In genomic region chr7:73666921-73667675, GRCm38 (mm10) we compare ENCODE assay signal across 11 mouse cellular contexts.
A peak's percentile ranks its signal among the peaks of the same experiment; 100 is the strongest.
DNase-seq lines count a peak whose midpoint lies in the region; ATAC-seq lines count a peak whose summit lies in the region.
"Had no signal": no experiment of that assay in that cellular context is flagged by ENCODE, and none has a peak within 500 bp of the region (broad histone marks: within the 10 kb centered on the region; RNA-seq: fewer than 3 reads in every experiment).

No protein-coding gene starts in this region.

- H3K27ac ChIP-seq in lung, embryonic 16.5 days (ENCODE audit: low read length) = no peak overlapping the region
- no peak overlapping the region for H3K27ac ChIP-seq in heart, embryonic 14.5 days (replicated peaks in 1 of 2; ENCODE audit: control insufficient read depth in 1 of 2, insufficient read depth in 1 of 2, low read depth in 2 of 2, low read length in 2 of 2)
- no peak overlapping the region for H3K27ac ChIP-seq in kidney, embryonic 14.5 days (ENCODE audit: low read depth, low read length)
- H3K27ac ChIP-seq in hindbrain, embryonic 10.5 days = no peak overlapping the region
- H3K27ac ChIP-seq: forebrain, embryonic 15.5 days; layer of hippocampus, adult 2 months had no signal

- 58% methylated on average over 14 of the region's 14 CpGs for WGBS in lung, embryonic 16.5 days
- WGBS in heart, embryonic 14.5 days = 58% methylated on average over 14 of the region's 14 CpGs
- WGBS in kidney, embryonic 14.5 days = 57% methylated on average over 14 of the region's 14 CpGs
- WGBS in hindbrain, embryonic 10.5 days = 74% methylated on average over 14 of the region's 14 CpGs

- H3K27me3 ChIP-seq in lung, embryonic 16.5 days (ENCODE audit: control insufficient read depth, insufficient read depth, low read depth, low read length) = no peaks in the 10 kb centered on the region
- H3K27me3 ChIP-seq in heart, embryonic 14.5 days (ENCODE audit: control insufficient read depth, insufficient read depth, low read length) = no peaks in the 10 kb centered on the region
- no peaks in the 10 kb centered on the region for H3K27me3 ChIP-seq in kidney, embryonic 14.5 days (ENCODE audit: control insufficient read depth, insufficient read depth, low read length)
- H3K27me3 ChIP-seq in hindbrain, embryonic 10.5 days (ENCODE audit: insufficient read depth, poor library complexity, severe bottlenecking) = no peaks in the 10 kb centered on the region
- H3K27me3 ChIP-seq: forebrain, embryonic 15.5 days had no signal

- no peak overlapping the region for H3K9ac ChIP-seq in lung, embryonic 16.5 days (ENCODE audit: low read length)
- no peak overlapping the region for H3K9ac ChIP-seq in heart, embryonic 14.5 days (ENCODE audit: low read length)
- no peak overlapping the region for H3K9ac ChIP-seq in kidney, embryonic 14.5 days (ENCODE audit: low read depth, low read length)
- H3K9ac ChIP-seq: forebrain, embryonic 15.5 days had no signal

- DNase-seq in lung, adult 18-20 months = no peak
- DNase-seq in testis, postnatal 10 days (ENCODE audit: low spot score) = peak; percentile 37
- DNase-seq in hindbrain, embryonic 10.5 days (ENCODE audit: low spot score) = no peak
- DNase-seq in gastrocnemius, postnatal 25 days = no peak
- DNase-seq: right cerebral cortex, postnatal 14 days had no signal

- ATAC-seq in lung, embryonic 16.5 days (ENCODE audit: low read depth) = peak; percentile 67; the same call in 1 of the 2 replicates
- peak; percentile 77 for ATAC-seq in heart, embryonic 14.5 days (ENCODE audit: insufficient number of reproducible peaks, insufficient read depth, low FRiP score, low read depth)
- peak; percentile 74; the same call in 1 of the 2 replicates for ATAC-seq in kidney, embryonic 14.5 days (ENCODE audit: low FRiP score, low TSS enrichment)
- ATAC-seq: forebrain, embryonic 15.5 days had no signal

- H3K9me3 ChIP-seq in lung, embryonic 16.5 days (ENCODE audit: control insufficient read depth, low read length) = no peaks in the 10 kb centered on the region
- H3K9me3 ChIP-seq in heart, embryonic 14.5 days (ENCODE audit: control insufficient read depth, low read length) = no peaks in the 10 kb centered on the region
- H3K9me3 ChIP-seq in kidney, embryonic 14.5 days (ENCODE audit: control insufficient read depth, low read length) = no peaks in the 10 kb centered on the region
- no peaks in the 10 kb centered on the region for H3K9me3 ChIP-seq in hindbrain, embryonic 10.5 days
- H3K9me3 ChIP-seq: forebrain, embryonic 15.5 days; G1E had no signal

- no peaks in the 10 kb centered on the region for H3K4me1 ChIP-seq in lung, embryonic 16.5 days (replicated peaks; ENCODE audit: control insufficient read depth, insufficient read depth, low read length)
- H3K4me1 ChIP-seq in heart, embryonic 14.5 days (ENCODE audit: control insufficient read depth in 2 of 2, insufficient read depth in 2 of 2, low read length in 2 of 2) = peaks cover 3 to 6% of the 10 kb centered on the region in 2 experiments; a peak in 2 of 4 replicates
- peaks cover 8% of the 10 kb centered on the region; the same call in 1 of the 2 replicates for H3K4me1 ChIP-seq in kidney, embryonic 14.5 days (ENCODE audit: control insufficient read depth, insufficient read depth, low read length)
- peaks cover 10% of the 10 kb centered on the region for H3K4me1 ChIP-seq in hindbrain, embryonic 10.5 days (replicated peaks)
- H3K4me1 ChIP-seq: forebrain, embryonic 15.5 days had no signal

- H3K4me2 ChIP-seq in lung, embryonic 16.5 days (ENCODE audit: low read depth, low read length) = no peak overlapping the region
- H3K4me2 ChIP-seq in heart, embryonic 14.5 days (ENCODE audit: low read length) = no peak overlapping the region
- no peak overlapping the region for H3K4me2 ChIP-seq in kidney, embryonic 14.5 days (replicated peaks; ENCODE audit: low read depth, low read length)
- H3K4me2 ChIP-seq: forebrain, embryonic 15.5 days had no signal

- no peak overlapping the region for H3K4me3 ChIP-seq in lung, embryonic 16.5 days (ENCODE audit: low read length)
- no peak overlapping the region for H3K4me3 ChIP-seq in heart, embryonic 14.5 days (ENCODE audit: control insufficient read depth in 1 of 2, insufficient read depth in 1 of 2, low read depth in 1 of 2, low read length in 2 of 2)
- no peak overlapping the region for H3K4me3 ChIP-seq in kidney, embryonic 14.5 days (ENCODE audit: low read length)
- no peak overlapping the region for H3K4me3 ChIP-seq in hindbrain, embryonic 10.5 days
- H3K4me3 ChIP-seq: forebrain, embryonic 15.5 days; layer of hippocampus, adult 2 months had no signal

- no peaks in the 10 kb centered on the region for H3K36me3 ChIP-seq in lung, embryonic 16.5 days (ENCODE audit: control insufficient read depth, insufficient read depth, low read length)
- H3K36me3 ChIP-seq in heart, embryonic 14.5 days (ENCODE audit: control insufficient read depth, insufficient read depth, low read length) = no peaks in the 10 kb centered on the region
- H3K36me3 ChIP-seq in kidney, embryonic 14.5 days (ENCODE audit: control insufficient read depth, insufficient read depth, low read length) = no peaks in the 10 kb centered on the region
- H3K36me3 ChIP-seq in hindbrain, embryonic 10.5 days = no peaks in the 10 kb centered on the region
- H3K36me3 ChIP-seq: forebrain, embryonic 15.5 days; G1E had no signal
